Mouse (Mus musculus) heart, adult 18-20 months (tissue): ENCODE results near the gene 4930522H14Rik. TPM values are rescaled to one million over a fixed set of nuclear protein-coding genes. Genes with fewer than 3 reads are reported as not detected.

Experiments
- DNase-seq, 2 experiments: peaks; one replicate each; pipeline ENCODE4 v3.0.0; 2021 to 2022; ENCODE audit warnings: mixed read lengths in 1 of 2
- long read RNA-seq, 2 experiments: library from polyadenylated mRNA; stranded (forward); transcript quantifications; one replicate each; pipeline ENCODE4 v2.0.0; 2021
- total RNA-seq, 2 experiments: library from RNA; stranded (reverse); gene quantifications; 2 replicates each; pipeline ENCODE4 v1.2.3; 2021

4930522H14Rik gene
- not detected for total RNA-seq
- long read RNA-seq, experiment 1 = 0 reads
- long read RNA-seq, experiment 2 = 0 reads

DNA sequence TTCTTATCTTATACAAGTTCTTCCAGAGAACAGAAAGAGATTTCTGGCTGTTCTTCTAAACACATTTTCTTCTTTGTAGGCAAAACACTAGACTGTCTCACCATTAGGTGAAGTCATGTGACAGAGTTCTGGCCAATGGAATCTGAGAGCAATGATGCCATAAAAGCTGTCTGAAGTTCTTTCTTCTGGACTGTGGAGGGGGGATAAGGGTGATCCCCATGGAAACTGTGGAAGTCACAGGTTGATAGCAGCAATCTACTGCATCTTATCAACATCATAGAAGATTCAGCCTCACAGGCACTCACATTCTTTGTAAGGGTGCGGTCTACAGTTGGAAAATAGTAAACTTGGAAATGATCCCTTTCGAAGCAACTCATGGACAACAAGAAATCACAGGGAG, at the start of gene 4930522H14Rik:
Gene 4930522H14Rik (minus strand): TSS at position 187 of the 400 bp plus-strand sequence.
- no peak for DNase-seq

DNA sequence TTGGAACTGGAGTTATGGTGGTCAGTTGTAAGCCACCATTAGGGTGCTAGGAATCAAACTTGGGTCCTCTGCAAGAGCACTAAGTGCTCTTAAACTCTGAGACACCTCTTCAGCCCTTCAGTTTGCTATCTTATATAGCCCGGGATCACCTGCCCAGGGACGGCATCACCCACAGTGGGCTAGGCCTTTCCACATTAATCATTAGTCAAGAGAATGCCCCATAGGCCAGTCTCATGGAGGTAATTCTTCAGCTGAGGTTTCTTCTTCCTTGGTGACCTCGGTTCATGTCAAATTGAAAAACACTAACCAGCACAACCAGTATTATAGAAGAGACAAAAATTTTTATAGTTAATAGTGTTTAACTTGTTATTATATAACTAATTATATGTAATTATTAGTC, 47.3 kb upstream of the 4930522H14Rik start:
- no peak for DNase-seq

DNA sequence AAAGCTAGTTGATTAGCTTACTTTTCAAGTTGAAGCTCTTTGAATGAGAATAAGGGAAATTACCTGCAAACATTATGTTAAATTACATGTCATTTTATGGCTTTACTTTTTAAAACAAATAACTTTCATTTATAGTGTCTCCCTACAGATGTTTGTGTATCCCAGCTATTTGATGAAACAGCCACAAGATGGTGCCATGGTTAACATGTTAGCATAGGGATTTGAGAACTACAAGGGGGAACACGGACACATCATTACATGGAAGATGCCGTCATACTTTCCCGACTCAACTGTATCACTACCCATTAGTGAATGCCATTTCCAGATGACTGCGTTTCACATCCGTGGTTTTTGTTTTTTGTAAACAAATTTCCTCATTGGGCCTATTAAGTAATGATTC, 45.8 kb upstream of the 4930522H14Rik start:
- peak; percentile 25 to 29 for DNase-seq

DNA sequence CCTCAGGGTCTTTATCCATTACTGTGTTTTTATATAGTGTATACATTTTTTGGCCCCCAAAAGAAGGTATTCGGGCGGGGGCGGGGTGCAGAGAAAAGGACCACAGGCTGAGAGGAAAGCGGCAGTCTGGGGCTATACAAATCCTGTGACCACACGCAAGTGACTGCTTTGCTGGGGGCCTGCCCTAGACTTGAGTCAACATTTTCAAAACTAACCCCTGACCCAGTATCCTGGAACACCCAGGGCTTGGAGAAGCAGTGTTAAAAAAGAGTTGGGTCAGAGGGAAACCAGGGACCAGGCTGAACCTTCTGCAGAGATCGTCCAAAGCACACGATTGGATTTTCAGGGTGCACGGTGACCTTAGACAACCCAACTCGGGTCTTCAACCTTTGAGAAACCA, 43.7 kb upstream of the 4930522H14Rik start:
- DNase-seq = peak in 1 of 2 experiments; percentile 3

DNA sequence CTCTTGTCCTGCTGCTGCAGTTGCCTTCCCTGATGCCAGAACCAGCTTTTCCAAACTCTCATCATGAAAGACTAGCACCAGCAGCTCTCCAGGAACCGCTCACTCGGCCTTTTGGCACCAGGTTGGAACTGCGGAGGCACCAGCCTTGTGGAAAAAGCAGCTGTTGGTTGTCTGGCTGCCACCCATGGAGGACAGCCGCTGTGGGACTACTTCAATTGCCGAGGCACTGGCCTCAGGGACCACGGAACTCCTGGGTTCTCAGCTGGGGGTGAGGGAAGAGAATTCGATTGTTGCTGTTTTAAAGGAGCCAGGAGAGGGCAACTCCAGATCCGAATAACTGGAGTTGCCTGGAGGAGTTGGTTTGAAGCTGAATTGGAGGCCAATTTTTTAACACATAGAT, 43.2 kb upstream of the 4930522H14Rik start:
- peak in 1 of 2 experiments; percentile 3 for DNase-seq

DNA sequence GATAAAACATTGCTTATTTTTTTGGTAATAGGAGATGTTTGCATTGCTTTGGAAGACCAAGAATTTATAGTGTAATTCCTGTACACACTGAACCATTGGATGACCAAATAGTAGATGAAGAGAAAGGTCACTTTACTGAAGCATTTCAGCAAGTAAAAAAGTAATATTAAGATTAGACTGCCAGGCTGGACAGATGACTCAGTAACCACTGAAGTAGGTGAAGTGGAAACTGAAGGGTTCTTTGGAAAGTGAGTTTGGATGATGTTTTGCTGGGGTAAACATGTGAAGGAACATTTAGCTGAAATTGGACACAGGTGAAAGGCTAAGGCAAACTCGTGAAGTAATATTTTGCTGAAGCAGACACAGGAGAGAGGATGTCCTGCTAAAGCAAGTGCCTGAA, 41.5 kb upstream of the 4930522H14Rik start:
- no peak for DNase-seq

DNA sequence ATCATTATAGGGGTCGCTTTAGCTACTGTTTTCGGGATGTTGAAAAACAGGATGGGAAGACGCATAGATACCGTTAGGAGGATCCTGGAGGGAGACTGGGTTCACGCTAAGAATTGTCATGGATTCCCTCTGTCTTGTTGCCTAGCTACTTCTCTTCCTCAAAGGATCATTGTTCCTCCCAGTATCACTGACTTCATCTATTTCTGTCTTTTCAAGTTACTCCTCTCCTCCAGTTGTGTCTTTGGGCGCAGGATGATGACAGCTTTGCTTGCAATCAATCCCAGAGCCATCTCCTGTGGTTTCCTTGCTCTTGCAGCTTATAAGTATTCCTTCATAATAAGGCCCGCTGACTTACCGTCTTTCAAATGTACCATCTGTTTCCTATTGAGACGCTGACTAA, 38.3 kb upstream of the 4930522H14Rik start:
- no peak for DNase-seq

DNA sequence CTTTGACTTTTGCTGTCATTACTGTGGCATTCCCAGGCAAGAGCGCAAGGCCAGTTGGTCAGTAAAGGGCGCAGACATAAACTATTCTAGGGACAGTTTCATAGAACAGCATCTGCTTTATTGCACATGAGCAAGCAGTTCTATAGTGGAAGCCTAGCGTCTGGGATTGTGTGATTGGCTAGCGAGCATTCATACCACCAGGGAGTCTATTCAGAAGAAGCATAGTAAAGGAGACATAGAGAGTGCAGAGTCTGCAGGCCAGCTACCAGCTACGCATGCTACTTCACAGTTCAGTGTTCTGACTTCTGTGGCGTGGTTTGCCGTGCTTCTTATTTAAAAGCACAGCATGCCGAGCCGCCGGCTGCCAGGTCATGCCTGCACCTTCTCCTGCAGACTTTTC, 37.9 kb upstream of the 4930522H14Rik start:
- no peak for DNase-seq

DNA sequence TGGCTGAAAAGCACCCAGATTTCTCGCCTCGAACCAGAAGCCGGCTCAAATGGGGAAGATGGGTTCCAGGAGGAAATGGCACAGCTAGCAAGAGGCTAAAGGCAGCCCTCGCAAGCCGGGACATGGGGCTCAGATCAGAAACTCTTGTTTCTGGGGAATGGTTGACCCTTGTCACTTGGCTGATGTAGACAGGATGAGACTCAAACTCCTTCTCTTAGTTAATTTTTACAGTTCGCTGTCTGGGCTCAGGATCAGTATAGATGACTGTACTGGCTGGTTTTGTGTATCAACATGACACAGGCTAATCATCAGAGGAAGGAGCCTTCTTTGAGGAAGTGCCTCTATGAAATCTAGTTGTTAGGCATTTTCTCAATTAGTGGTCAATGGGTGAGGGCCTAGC, 33.6 kb upstream of the 4930522H14Rik start:
- DNase-seq = no peak

DNA sequence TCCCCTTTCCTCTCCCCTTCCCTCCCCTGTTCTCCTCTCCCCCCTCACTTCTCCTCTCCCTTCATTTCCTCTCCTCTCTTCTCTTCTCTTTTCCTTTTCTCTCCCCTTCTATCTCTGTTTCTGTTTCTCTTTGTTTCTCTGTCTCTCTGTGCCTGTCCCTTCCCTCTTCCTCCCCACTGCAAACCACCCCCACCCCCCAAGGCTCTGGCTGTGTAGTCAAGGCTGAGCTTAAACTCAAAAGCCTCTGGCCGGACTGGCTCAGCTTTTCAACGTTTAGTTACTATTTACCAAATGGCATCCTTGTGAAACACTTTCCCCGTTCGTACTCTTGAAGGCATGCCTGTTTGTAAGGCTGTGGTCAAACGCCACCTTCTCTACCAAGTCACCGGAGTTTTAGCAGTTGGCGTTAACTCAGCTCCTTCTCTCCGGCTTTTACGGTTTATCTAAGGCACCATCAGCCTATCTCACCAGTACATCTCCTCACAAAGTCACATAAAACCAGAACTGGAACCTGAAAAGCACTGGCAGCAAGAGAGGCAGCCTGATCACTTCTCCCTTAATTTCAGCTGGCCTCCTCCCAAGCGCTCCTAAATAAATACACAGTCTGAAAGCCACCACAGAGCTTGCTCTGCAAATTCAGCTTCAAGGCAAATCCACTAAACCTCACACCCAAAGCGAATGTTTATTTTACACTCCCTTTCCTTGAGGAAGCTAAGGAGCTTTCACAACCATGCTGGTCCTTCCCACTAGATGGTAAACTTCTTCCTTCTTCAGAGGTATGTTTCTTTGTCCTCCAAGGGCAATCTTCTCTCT, 19.4 kb upstream of the 4930522H14Rik start:
- DNase-seq = peak; percentile 21 to 36

DNA sequence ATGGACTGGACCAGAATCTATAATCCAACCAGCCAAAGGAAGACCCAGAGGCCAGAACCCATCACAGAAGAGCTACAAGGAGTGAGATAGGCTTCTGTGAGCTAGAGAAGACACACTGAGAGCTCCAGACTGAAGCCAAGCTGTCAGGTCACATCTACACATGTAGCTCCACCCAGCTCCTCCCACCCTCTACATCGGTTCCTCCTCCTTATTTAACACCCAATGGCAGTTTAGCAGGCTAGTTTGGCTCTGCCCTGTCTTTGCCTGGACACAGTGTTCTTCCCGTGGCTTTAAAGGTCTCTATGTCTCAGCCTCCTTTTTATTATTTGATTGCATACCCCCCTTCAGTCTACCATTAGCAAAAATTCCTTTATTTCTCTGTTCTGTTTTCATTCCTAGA, 16.2 kb upstream of the 4930522H14Rik start:
- no peak for DNase-seq

DNA sequence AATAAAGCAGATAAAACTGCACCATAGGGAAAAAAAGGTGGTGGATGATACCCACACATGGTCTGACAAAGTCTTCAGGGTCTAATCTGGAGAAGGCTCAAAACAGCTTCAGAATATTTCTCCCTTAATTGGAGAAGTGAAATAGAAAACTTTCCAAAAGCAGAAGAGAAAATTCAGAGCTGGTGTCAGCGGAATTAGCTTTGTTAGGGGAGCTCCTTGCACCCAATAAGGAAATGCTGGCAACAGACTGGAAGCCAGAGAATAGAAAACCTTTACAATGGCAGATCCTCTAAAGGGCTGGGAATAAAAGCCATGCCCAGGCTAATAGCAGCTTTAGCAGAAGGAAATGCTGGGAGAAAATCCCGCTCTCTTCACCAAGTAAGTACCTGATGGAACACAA, 15.4 kb upstream of the 4930522H14Rik start:
- DNase-seq = peak in 1 of 2 experiments; percentile 19

DNA sequence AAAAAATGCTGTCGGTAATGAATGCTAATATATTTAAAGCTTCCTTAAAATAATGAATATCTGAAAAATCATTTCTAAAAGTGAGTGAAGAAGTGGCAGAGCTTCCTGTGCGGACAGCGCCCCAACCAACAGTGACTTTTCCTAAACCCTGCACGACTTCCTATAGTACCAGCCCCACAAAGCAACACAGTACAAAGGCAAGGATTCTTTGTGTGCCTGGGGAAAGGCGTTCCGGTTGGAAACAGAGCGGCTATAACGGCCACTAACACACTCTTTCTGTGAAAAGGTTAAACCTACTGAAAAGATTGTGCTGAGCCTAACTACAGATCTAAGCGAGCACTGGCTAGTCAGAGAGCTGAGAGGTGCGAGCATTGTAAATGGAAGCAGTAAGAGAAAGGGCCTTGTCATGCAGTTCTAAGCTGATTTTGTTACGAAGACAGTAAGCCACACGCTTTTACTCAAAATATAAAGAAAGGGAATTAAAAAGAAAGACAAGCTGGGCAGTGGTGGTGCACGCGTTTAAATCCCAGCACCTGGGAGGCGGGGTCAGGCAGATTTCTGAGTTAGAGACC, 766 bp downstream of the 4930522H14Rik start:
- no peak for DNase-seq

DNA sequence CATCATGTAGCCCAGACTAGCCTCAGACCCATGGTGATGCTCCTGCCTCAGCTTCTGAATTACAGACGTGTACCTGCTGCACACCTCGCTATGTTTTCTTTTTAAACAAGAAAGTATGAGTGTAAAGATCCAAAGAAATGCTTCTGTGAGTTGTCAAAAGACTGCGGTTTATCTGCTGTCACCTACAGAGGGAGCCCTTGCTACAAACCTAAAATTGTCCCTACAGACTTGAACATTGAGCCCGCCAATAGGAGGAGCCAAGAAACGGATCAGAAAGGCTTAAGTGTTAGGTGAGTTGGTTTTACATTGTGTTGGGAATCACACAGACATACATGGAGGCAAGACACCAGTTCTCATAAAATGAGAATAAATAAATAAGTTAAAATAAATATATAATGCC, 26.2 kb downstream of the 4930522H14Rik start:
- peak; percentile 70 to 80 for DNase-seq

DNA sequence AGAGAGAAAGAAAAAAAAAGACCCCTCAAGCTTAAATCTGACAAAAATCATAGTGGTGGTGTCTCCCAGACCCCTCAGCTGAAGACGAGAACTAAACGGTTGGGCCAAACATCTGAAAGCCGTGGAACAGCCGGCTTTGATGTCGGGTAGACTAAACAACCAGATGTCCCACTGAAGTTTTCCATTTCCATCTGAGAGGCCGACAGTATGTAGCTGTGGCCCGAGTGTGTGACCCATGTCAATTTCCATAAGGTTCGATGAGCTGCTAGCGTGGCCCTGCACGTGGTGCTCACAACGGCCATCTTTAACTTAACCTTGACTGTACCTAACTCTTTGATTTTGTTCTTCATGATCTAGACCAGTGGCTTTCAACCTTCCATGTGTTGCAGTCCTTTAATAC, 32.6 kb downstream of the 4930522H14Rik start:
- no peak for DNase-seq

DNA sequence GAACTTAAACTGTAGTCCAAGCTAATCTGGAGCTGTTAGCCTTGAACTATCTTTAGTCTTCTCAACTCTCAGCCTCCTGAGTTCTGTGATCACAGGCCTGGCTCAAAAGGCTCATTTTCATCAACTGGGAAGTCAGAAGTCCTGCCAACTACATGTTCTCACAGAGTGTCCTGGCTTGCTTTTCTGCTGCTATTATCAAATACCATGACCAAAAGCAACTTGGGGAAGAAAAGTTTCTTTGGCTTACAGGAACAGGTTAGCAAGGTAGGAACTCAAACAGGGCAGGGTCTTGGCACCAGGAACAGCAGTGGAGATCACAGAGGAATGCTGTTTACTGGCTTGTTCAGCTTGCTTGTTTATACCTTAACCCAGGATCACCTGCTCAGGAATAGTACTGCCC, 37.5 kb downstream of the 4930522H14Rik start:
- peak in 1 of 2 experiments; percentile 27 for DNase-seq

DNA sequence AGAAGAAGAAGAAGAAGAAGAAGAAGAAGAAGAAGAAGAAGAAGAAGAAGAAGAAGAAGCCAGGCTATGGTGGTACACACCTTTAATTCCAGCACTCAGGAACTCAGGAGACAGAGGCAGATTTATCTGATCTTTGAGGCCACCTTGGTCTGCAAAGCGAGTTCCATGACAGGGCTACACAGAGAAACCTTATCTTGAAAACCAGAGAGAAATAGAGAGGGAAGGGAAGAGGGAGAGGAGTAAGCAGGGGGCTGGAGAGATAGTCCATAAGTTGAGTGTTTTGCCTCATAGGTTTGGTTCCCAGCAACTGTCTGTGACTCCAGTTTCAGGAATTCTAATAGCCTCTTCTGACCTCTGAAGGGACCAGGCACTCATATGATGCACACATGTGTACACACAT, 42.3 kb downstream of the 4930522H14Rik start:
- no peak for DNase-seq

DNA sequence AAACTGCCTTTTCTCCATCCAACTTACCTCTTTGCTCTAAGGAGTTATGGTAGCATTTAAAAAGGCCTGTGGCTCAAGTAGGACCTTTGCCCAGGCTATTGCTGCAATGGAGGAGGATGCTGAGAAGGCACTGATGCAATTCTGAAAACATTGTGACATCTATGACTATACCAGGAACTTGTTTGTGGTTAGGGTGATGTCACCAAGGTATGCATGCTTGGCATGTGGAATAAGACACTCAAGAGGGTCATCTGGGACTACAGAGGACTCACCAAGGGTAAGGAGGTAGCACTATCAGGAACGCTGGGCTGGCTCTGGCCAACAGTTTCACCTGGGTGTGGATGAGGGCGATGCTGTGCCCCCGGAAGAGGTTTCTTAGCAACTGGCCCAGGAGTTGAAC, 46.5 kb downstream of the 4930522H14Rik start, which contains the start of gene Rnf11:
Gene Rnf11 (minus strand): TSS at position 108 of the 400 bp plus-strand sequence.
- no peak for DNase-seq

DNA sequence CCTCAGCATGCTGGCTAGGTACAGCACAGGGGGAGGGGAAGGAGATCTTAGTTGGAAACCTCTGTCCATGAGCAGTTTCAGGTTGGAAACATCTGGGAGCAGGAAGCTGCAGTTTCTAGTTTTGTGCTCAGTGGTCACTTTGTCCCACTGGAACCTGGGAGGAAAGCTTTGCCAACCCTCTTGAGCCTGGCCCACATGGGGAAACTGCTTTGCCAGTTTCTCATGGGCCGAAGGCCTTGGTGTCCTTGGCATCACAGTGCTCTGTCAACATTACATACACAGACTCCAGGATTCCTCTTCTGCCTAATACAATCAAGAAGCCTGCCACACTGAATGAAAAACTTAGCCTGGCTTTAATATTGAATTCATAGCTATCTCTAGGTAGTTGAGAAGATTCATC, 48.4 kb downstream of the 4930522H14Rik start:
- DNase-seq = peak in 1 of 2 experiments; percentile 27

DNA sequence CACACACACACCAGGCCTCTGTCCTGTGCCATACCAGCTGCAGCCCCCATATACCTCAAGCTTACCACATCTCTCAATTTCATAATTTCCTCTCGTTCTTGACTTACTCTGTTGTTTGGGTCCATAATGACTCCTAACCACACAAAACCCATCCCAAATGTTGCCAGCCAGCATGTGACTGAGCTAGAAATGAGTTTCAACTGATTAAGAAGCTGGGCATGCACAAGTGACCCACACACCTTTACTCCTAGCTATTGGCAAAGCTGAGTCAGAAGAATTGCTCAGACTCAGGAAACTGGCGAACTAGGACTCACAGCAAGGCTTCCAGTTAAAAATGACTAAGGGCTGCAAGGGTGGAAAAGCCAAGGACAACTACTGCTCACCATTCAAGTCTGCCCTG, 49.7 kb downstream of the 4930522H14Rik start:
- no peak for DNase-seq

DNA sequence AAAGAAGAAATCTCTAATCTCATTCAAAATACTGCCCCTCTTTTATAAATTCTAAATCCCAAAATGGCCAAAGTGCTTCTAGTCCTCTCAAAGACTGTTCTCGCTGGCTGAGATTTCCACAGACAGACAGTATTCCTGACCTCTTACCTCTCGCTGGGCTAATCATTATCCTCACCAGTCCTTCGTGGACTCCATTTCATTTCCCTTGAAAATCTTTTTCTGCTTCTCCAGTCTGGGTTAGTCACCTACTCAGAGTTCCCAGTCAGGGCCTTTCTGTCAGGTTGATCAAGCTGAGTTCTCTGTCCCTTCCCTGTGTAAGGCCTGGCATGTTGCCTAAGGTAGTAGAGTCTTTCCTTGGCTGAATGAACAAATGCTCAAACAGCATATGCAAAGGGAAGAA, 53.6 kb downstream of the 4930522H14Rik start:
- DNase-seq = no peak

DNA sequence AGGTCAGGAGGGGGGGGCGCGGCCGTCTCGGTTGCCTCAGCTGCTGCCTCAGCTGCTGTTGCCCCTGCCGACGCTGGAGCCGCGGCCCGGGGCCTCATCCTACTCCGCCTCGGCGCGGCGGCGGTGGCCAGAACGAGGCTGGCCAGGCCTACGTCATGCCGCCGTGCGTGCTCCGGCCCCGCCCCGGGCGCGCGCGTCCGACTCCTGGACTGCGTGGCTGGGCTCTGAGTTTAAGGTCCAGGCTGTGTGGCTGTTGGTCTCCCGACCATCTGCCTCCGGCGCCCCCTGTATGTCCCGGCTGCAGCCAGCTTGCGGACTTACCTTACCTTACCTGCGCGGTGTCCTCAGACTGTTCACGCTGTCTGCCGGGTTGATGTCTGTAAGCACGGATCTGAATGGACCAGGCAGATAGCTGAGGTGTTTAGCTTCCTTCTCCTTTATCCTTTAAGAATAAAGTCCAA, 54.5 kb downstream of the 4930522H14Rik start:
- peak; percentile 93 to 94 for DNase-seq
